Mouse (Mus musculus): ENCODE measurements at regions not wholly inside any gene's neighbourhood (a gene's known extent, or its start where the extent isn't known, plus 50 kb on each side); places are given as distances from the start of the nearest gene placed in this dataset.

DNA sequence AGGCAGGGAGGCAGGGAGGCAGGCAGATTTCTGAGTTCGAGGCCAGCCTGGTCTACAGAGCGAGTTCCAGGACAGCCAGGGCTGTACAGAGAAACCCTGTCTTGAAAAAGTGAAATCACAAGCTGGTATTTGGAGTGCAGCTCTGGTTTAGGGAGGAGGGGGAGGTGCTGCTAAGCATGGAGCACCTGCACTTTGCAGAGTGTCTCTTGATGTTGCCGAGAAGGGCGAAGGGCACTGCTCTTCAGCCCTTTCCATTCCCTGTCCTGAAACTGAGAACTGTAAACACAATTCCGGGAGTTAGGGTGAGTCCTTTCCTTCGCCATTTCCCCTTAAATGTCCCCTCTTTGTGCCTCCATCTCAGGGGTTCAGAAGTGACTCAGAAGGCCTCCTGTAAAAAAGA is 101.6 kb downstream of the Cand1 start:
- no peak for TF ChIP-seq CTCF (IDR thresholded peaks at IDR 0.05; ENCODE audit: low read depth, low read length)
- no peak for TF ChIP-seq POLR2A (IDR thresholded peaks at IDR 0.05; ENCODE audit: insufficient read depth, low read length)
- no peak for TF ChIP-seq EP300 (IDR thresholded peaks at IDR 0.05; ENCODE audit: insufficient read depth, low read depth, low read length)
